Mouse (Mus musculus) MEL (cell line): Measurements from ENCODE around the gene Kif12. TPM values are rescaled to one million over a fixed set of nuclear protein-coding genes. Genes with fewer than 3 reads are reported as not detected.

Source experiments
- DNase-seq: peaks from one replicate; pipeline ENCODE4 v3.0.0; 2011; ENCODE audit warnings: low read depth, low spot score
- H3K27ac ChIP-seq: 2 replicates; pipeline ENCODE4 v1.5.1; 2012; ENCODE audit warnings: low read depth, mild to moderate bottlenecking, control low read depth, low read length, moderate library complexity; ENCODE audit not compliant: control insufficient read depth
- H3K27me3 ChIP-seq, 2 experiments: fragments of 150-350 bp in 1 of 2; sonication (generic) in 1 of 2; 2 replicates each; pipeline ENCODE4 v1.6.1; 2012; ENCODE audit warnings: low read length in 2 of 2, mild to moderate bottlenecking in 2 of 2, improper control_type of control experiment in 1 of 2, moderate library complexity in 1 of 2; ENCODE audit not compliant: insufficient read depth in 2 of 2, control insufficient read depth in 1 of 2
- H3K36me3 ChIP-seq, 2 experiments: 2 replicates each; pipeline ENCODE4 v1.6.1; 2012 to 2014; ENCODE audit warnings: low read length in 2 of 2, improper control_type of control experiment in 1 of 2, inconsistent platforms in 1 of 2, mild to moderate bottlenecking in 1 of 2; ENCODE audit not compliant: insufficient read depth in 2 of 2, control insufficient read depth in 1 of 2
- H3K4me1 ChIP-seq, 2 experiments: fragments of 150-350 bp in 1 of 2; sonication (generic) in 1 of 2; 2 replicates each; pipeline ENCODE4 v1.6.1; 2012; ENCODE audit warnings: low read length in 2 of 2, improper control_type of control experiment in 1 of 2, mild to moderate bottlenecking in 1 of 2; ENCODE audit not compliant: insufficient read depth in 2 of 2, control insufficient read depth in 1 of 2
- H3K4me3 ChIP-seq, 2 experiments: fragments of 150-350 bp in 1 of 2; sonication (generic) in 1 of 2; 2 replicates each; pipeline ENCODE4 v1.5.1; 2012; ENCODE audit warnings: low read depth in 2 of 2, low read length in 2 of 2, mild to moderate bottlenecking in 2 of 2, moderate library complexity in 2 of 2, control low read depth in 1 of 2, improper control_type of control experiment in 1 of 2; ENCODE audit not compliant: control insufficient read depth in 1 of 2, insufficient read depth in 1 of 2
- H3K79me2 ChIP-seq: 2 replicates; pipeline ENCODE4 v1.6.1; 2012; ENCODE audit warnings: mild to moderate bottlenecking, low read length, moderate library complexity; ENCODE audit not compliant: control insufficient read depth, poor library complexity, insufficient read depth
- H3K9ac ChIP-seq: 2 replicates; pipeline ENCODE4 v1.6.1; 2012; ENCODE audit warnings: low read depth, mild to moderate bottlenecking, control low read depth, low read length, moderate library complexity; ENCODE audit not compliant: control insufficient read depth, poor library complexity, severe bottlenecking
- H3K9me3 ChIP-seq: fragments of 150-350 bp; sonication (generic); replicated peaks from 2 replicates; pipeline ENCODE4 v1.6.1; 2012; ENCODE audit warnings: mild to moderate bottlenecking, low read length, improper control_type of control experiment, moderate library complexity; ENCODE audit not compliant: insufficient read depth
- BHLHE40 ChIP-seq: IDR thresholded peaks from 2 replicates; pipeline ENCODE4 v1.6.1; 2012; ENCODE audit warnings: low read depth, mild to moderate bottlenecking, inconsistent platforms, low read length, improper control_type of control experiment, borderline replicate concordance
- CHD2 ChIP-seq: IDR thresholded peaks from 2 replicates; pipeline ENCODE4 v1.6.1; 2011; ENCODE audit warnings: low read length, improper control_type of control experiment
- CTCF ChIP-seq, 3 experiments: IDR thresholded peaks in 2 of 3; conservative IDR thresholded peaks in 1 of 3; 2 replicates each; pipeline ENCODE4 v1.5.1; 2011 to 2012; ENCODE audit warnings: low read length in 3 of 3, low read depth in 2 of 3, mild to moderate bottlenecking in 2 of 3, improper control_type of control experiment in 1 of 3, inconsistent platforms in 1 of 3, mixed read lengths in 1 of 3, moderate library complexity in 1 of 3; ENCODE audit not compliant: control insufficient read depth in 1 of 3, insufficient read depth in 1 of 3, poor library complexity in 1 of 3, severe bottlenecking in 1 of 3
- E2F4 ChIP-seq: IDR thresholded peaks from 2 replicates; pipeline ENCODE4 v1.6.1; 2011; ENCODE audit warnings: low read depth, low read length, improper control_type of control experiment, borderline replicate concordance
- ELF1 ChIP-seq: IDR thresholded peaks from 2 replicates; pipeline ENCODE4 v1.6.1; 2014; ENCODE audit warnings: low read depth, mild to moderate bottlenecking, inconsistent platforms, low read length, improper control_type of control experiment, moderate library complexity
- HCFC1 ChIP-seq: IDR thresholded peaks from 2 replicates; pipeline ENCODE4 v1.6.1; 2012; ENCODE audit warnings: low read depth, mild to moderate bottlenecking, inconsistent platforms, low read length, improper control_type of control experiment, moderate library complexity
- JUND ChIP-seq: IDR thresholded peaks from 2 replicates; pipeline ENCODE4 v1.6.1; 2011; ENCODE audit warnings: low read depth, mild to moderate bottlenecking, improper control_type of control experiment, low read length
- KAT2A ChIP-seq: conservative IDR thresholded peaks from 2 replicates; pipeline ENCODE4 v1.6.1; 2012; ENCODE audit warnings: low read depth, low read length, improper control_type of control experiment, inconsistent platforms
- MXI1 ChIP-seq: IDR thresholded peaks from 2 replicates; pipeline ENCODE4 v1.6.1; 2011; ENCODE audit warnings: mild to moderate bottlenecking, low read depth, low read length, improper control_type of control experiment
- MYB ChIP-seq: IDR thresholded peaks from 2 replicates; pipeline ENCODE4 v1.6.1; 2011; ENCODE audit warnings: mild to moderate bottlenecking, low read depth, low read length, improper control_type of control experiment
- MYC ChIP-seq: IDR thresholded peaks from 2 replicates; pipeline ENCODE4 v1.6.1; 2011; ENCODE audit warnings: low read depth, mild to moderate bottlenecking, low read length, improper control_type of control experiment, moderate library complexity
- NELFE ChIP-seq: IDR thresholded peaks from 2 replicates; pipeline ENCODE4 v1.6.1; 2011; ENCODE audit warnings: low read depth, low read length, improper control_type of control experiment
- NRF1 ChIP-seq: IDR thresholded peaks from 2 replicates; pipeline ENCODE4 v1.6.1; 2014; ENCODE audit warnings: low read depth, mild to moderate bottlenecking, inconsistent platforms, low read length, improper control_type of control experiment, moderate library complexity; ENCODE audit not compliant: poor library complexity, insufficient read depth, severe bottlenecking
- RAD21 ChIP-seq: IDR thresholded peaks from 2 replicates; pipeline ENCODE4 v1.6.1; 2011; ENCODE audit warnings: mild to moderate bottlenecking, low read depth, low read length, improper control_type of control experiment
- SIN3A ChIP-seq: IDR thresholded peaks from 2 replicates; pipeline ENCODE4 v1.6.1; 2012; ENCODE audit warnings: low read length, improper control_type of control experiment, inconsistent platforms
- TBP ChIP-seq: IDR thresholded peaks from 2 replicates; pipeline ENCODE4 v1.8.0; 2011; ENCODE audit warnings: low read depth, low read length, improper control_type of control experiment
- TCF12 ChIP-seq: IDR thresholded peaks from 2 replicates; pipeline ENCODE4 v1.6.1; 2014; ENCODE audit warnings: low read depth, mild to moderate bottlenecking, inconsistent platforms, low read length, improper control_type of control experiment, moderate library complexity
- ZC3H11A ChIP-seq: IDR thresholded peaks from 2 replicates; pipeline ENCODE4 v1.6.1; 2012; ENCODE audit warnings: low read depth, mild to moderate bottlenecking, inconsistent platforms, low read length, improper control_type of control experiment
- ZMIZ1 ChIP-seq: IDR thresholded peaks from 2 replicates; pipeline ENCODE4 v1.6.1; 2012; ENCODE audit warnings: low read depth, mild to moderate bottlenecking, inconsistent platforms, low read length, improper control_type of control experiment, moderate library complexity
- polyA plus RNA-seq, 2 experiments: library from polyadenylated mRNA; stranded (reverse) in 1 of 2; unstranded in 1 of 2; fragments of >175 nt in 1 of 2; fragments of >200 nt in 1 of 2; gene quantifications; 2 replicates each; pipeline versions ENCODE4 v1.2.1 to v1.2.4; 2012; ENCODE audit warnings: low replicate concordance in 2 of 2, low read depth in 1 of 2; ENCODE audit not compliant: insufficient read length in 2 of 2, insufficient read depth in 1 of 2, missing spikeins in 1 of 2
- total RNA-seq: library from RNA; depleted of rRNA; stranded (reverse); fragments of 300-350 nt; gene quantifications from 2 replicates; pipeline ENCODE4 v1.2.3, GENCODE M21; 2012

Gene Kif12
- total and polyA plus RNA-seq, 3 experiments, result not detected

GRCm38 (mm10) chr4:63156726-63157634 lies 15.0 kb downstream of the Kif12 start:
- Histone ChIP-seq H3K27me3 (no peaks in the 10 kb centered on the region), H3K79me2 (no peaks in the 10 kb centered on the region), H3K27ac (no peak overlapping the region), H3K9ac (no peak overlapping the region), H3K9me3 (no peaks in the 10 kb centered on the region), H3K36me3 (no peaks in the 10 kb centered on the region), H3K4me1 (no peaks in the 10 kb centered on the region), H3K4me3 (no peak overlapping the region)
- no peak for TF ChIP-seq CTCF (IDR thresholded peaks at IDR 0.05 in 2 of 3, conservative IDR thresholded peaks at IDR 0.05 in 1 of 3; ENCODE audit: control insufficient read depth in 1 of 3, insufficient read depth in 1 of 3, low read depth in 2 of 3, low read length in 3 of 3, poor library complexity in 1 of 3, severe bottlenecking in 1 of 3)
- no peak for TF ChIP-seq MYC
- no peak for TF ChIP-seq ZMIZ1
- no peak for TF ChIP-seq MXI1
- no peak for TF ChIP-seq MYB
- TF ChIP-seq NELFE, result no peak
- TF ChIP-seq TCF12, result no peak
- no peak for TF ChIP-seq ZC3H11A
- TF ChIP-seq E2F4, result no peak
- DNase-seq, result no peak

DNA sequence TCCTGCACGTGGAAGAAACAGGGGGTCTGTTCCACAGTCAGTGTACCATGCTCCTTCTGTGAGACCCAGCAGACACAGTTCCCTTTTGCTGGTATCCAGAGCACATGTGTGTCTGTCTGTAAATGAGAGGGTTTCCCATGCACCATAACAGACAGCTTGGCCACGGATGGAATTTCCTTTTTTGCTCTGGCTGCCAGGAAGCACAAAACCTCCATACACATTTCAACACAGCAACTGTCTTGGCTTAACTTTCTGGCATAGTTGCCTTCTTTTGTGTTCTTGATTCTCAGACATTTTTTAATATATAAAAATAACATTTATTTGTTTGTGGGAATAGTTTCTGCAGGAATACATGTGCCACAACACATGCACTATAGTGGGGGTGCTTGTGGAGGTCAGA lies 16.3 kb downstream of the Kif12 start:
- DNase-seq, result no peak
- no peak overlapping the region for H3K27ac ChIP-seq
- no peak overlapping the region for H3K4me3 ChIP-seq
- H3K27me3 ChIP-seq, result no peaks in the 10 kb centered on the region
- no peaks in the 10 kb centered on the region for H3K4me1 ChIP-seq
- no peak for TF ChIP-seq ELF1
- no peak for TF ChIP-seq SIN3A
- no peak for TF ChIP-seq CTCF (IDR thresholded peaks at IDR 0.05 in 2 of 3, conservative IDR thresholded peaks at IDR 0.05 in 1 of 3; ENCODE audit: control insufficient read depth in 1 of 3, insufficient read depth in 1 of 3, low read depth in 2 of 3, low read length in 3 of 3, poor library complexity in 1 of 3, severe bottlenecking in 1 of 3)
- no peak for TF ChIP-seq RAD21
- H3K9me3 ChIP-seq, result no peaks in the 10 kb centered on the region
- no peaks in the 10 kb centered on the region for H3K79me2 ChIP-seq
- no peaks in the 10 kb centered on the region for H3K36me3 ChIP-seq
- no peak overlapping the region for H3K9ac ChIP-seq

DNA sequence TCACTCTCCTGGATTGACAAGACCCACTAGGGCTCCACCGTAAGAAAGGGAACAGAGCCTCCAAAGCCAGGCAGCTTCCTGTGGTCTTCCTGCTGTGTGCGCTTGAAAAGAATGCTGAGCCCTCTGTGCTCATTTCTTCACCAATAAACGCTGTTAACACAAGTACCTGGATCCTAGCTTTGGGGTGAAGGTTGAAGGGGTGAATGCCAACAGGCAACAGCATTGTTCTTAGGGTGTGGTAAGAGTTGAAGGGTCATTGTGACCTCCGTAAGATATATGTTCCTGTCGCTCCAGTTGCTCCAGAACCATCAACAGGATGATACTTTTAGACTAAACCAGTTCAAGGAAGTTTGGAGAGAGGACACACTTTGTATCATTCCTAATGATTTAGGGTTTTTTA lies 17.2 kb downstream of the Kif12 start, which contains the start of gene Ambp:
Ambp (minus strand) TSS at position 101 of the 400 bp plus-strand sequence.
- Histone ChIP-seq H3K4me3 (no peak within 1 kb of the TSS), H3K36me3 (no peaks in the 10 kb centered on the region), H3K9me3 (no peaks in the 10 kb centered on the region), H3K9ac (no peak within 1 kb of the TSS), H3K27me3 (no peaks in the 10 kb centered on the region), H3K4me1 (no peaks in the 10 kb centered on the region), H3K27ac (no peak within 1 kb of the TSS), H3K79me2 (no peaks in the 10 kb centered on the region)
- TF ChIP-seq HCFC1 (no peak), NRF1 (no peak), MYC (no peak), CHD2 (no peak), BHLHE40 (no peak), KAT2A (no peak), MXI1 (no peak), NELFE (no peak), TBP (no peak), JUND (no peak), RAD21 (no peak)
- no peak for DNase-seq
